Mouse (Mus musculus) cortical plate, adult 2 months (tissue): ENCODE measurements around the gene Ckap5. TPM values are rescaled to one million over a fixed set of nuclear protein-coding genes. Genes with fewer than 3 reads are reported as not detected.
"Not testable (repeated sequence)": the region's sequence is repeated elsewhere in the genome, so short reads cannot be mapped to it uniquely, and the experiment has no call there.

Experiments
- H3K27ac ChIP-seq: fragments of 200-500 bp; 2 replicates; pipeline ENCODE4 v1.5.1; 2012; ENCODE audit warnings: low read length, control low read depth, inconsistent platforms; ENCODE audit not compliant: insufficient read depth
- H3K4me1 ChIP-seq: fragments of 200-500 bp; 2 replicates; pipeline ENCODE4 v1.6.1; 2011; ENCODE audit warnings: low read length; ENCODE audit not compliant: control insufficient read depth, insufficient read depth
- H3K4me3 ChIP-seq: fragments of 200-500 bp; 2 replicates; pipeline ENCODE4 v1.5.1; 2011; ENCODE audit warnings: mild to moderate bottlenecking, low read length, control low read depth; ENCODE audit not compliant: insufficient read depth
- CTCF ChIP-seq: fragments of 200-500 bp; IDR thresholded peaks from 2 replicates; pipeline ENCODE4 v1.5.1; 2011; ENCODE audit warnings: mild to moderate bottlenecking, control low read depth, low read length; ENCODE audit not compliant: insufficient read depth; ENCODE audit errors: extremely low read depth
- POLR2A ChIP-seq: fragments of 200-500 bp; IDR thresholded peaks from 2 replicates; pipeline ENCODE4 v1.6.1; 2011; ENCODE audit warnings: mild to moderate bottlenecking, low read length, control low read depth; ENCODE audit not compliant: insufficient read depth; ENCODE audit errors: extremely low read depth
- polyA plus RNA-seq: library from polyadenylated mRNA; depleted of rRNA; stranded (reverse); fragments of >200 nt; gene quantifications from 2 replicates; pipeline ENCODE4 v1.2.3, GENCODE M21; 2012

Gene Ckap5
- polyA plus RNA-seq, 1 experiment = 65.8 TPM

DNA sequence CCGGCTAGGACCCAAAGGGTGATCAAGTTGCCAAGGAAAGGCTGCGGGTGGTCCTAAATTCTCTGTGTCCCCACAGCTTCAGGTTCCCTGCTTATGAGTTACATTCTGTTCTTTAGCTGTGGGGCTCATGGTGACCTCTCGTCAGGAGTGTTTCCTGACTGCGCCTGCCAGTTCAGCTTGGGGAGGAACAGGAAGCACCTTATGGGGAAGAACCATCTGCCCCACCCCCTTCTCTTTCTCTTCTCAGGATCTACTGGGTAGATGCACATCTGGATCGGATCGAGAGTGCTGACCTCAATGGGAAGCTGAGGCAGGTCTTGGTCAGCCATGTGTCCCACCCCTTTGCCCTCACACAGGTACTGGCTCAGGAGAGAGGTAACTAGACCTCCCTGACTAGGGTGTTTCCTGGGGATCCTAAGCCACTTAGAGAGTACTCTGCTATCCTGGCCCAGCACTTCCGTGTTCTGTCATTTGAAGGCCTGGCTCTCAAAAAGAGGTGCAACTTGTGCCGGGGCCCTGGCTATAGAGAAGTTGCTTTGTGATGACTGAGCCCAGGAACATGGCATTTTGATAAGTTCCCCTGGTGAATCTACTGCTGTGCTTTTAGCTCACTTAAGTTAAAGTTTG is 28.4 kb upstream of the Ckap5 start:
- TF ChIP-seq POLR2A = no peak
- TF ChIP-seq CTCF = no peak
- Histone ChIP-seq H3K27ac (no peak overlapping the region), H3K4me1 (no peaks in the 10 kb centered on the region), H3K4me3 (no peak overlapping the region)

DNA sequence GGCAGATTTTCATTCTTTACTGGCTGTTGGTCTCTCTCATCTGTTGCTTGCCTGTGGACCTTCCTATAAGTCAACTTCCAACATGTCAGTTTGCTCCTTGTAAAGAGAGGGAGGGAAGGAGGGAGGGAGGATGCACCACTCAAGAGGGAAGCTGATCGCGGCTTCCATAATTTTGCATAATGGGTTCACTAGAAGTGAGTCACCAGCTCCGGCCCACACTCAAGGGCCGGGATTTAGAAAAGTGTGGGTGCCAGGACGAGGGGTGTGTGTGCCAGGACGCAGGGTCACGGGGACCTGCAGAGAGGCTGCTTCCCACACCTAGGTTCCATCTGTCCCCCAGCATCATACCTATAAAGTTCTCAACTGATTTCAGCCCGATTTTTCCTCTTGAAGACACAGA is 18.5 kb upstream of the Ckap5 start:
- Histone ChIP-seq H3K27ac (no peak overlapping the region), H3K4me3 (no peak overlapping the region), H3K4me1 (no peaks in the 10 kb centered on the region)
- TF ChIP-seq CTCF (no peak), POLR2A (no peak)

DNA sequence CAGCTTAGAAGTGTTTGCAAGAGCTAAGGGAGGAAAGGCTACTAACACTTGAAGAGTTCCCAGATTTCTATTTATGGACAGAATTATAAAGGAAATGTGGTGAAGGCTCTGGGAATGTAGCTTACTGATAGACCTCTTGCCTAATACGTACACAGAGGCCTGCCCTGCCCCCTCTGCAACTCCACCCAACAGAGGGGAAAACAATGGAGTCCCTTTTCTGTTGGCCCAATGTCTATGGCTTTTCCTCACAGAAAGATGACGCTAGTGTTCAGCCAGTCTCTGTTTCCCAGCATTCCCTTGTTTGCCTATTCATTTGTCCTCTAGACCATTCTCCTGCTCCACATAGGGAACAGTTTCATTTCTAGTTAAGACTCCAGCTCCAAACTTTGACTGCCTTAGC is 9.4 kb upstream of the Ckap5 start:
- no peak for TF ChIP-seq CTCF
- TF ChIP-seq POLR2A = no peak
- Histone ChIP-seq H3K4me3 (no peak overlapping the region), H3K4me1 (no peaks in the 10 kb centered on the region), H3K27ac (peak overlapping the region; percentile 81; the same call in 1 of the 2 replicates)

DNA sequence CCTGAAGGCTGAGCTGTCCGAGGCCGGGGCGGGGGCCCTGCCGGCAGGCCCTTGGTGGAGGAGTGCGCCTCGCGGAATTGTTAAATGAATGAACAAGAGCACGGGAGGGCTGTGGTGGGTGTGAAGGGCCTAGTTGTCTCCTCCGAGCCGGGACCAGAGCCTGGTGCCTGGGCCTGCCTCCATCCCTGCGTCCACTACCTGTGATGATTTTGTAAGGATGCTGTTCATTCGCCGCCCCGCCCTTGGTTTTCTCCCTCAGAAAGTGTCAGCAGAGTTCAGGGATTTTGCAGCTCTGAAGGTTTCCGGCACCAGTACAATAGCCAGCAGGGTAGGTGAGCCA is 555 bp downstream of the Ckap5 start:
- TF ChIP-seq POLR2A (no peak), CTCF (no peak)
- no peaks in the 10 kb centered on the region for H3K4me1 ChIP-seq
- peak overlapping the region; percentile 80 for H3K4me3 ChIP-seq
- H3K27ac ChIP-seq = peak overlapping the region; percentile 79; the same call in 1 of the 2 replicates

DNA sequence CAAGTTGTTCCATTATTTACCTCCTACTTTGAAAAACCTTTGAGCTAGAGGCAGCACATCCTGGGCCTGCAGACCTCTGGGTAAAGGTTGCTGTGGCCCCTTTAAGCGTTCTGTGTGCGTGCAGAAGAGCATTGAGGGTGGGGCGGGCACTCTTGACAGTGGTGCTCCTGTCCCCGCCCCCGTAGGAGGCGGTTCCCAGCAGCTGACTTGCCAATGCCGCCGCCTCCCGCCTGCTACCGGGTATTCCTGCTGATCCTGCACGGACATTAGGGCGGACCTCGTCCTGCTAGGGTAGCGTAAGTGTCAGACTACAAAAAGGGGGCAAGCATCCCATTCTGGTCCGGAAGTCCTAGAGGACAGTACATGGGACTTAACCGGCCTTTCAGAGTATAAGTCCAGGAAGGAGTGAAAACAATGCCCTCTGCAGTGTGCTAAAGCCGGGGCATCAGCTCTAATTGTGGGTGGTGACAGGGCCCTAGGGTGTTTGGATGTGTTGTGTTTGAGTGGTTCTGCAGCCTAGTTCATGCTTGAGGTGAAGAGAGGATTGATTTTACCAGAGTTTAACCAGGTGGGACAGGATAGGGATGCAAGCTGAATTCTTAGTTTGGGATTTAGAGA is 11.1 kb downstream of the Ckap5 start:
- no peak overlapping the region for H3K27ac ChIP-seq
- no peaks in the 10 kb centered on the region for H3K4me1 ChIP-seq
- TF ChIP-seq POLR2A (peak; percentile 28; the same call in 1 of the 2 replicates), CTCF (no peak)
- H3K4me3 ChIP-seq = peak overlapping the region; percentile 24

DNA sequence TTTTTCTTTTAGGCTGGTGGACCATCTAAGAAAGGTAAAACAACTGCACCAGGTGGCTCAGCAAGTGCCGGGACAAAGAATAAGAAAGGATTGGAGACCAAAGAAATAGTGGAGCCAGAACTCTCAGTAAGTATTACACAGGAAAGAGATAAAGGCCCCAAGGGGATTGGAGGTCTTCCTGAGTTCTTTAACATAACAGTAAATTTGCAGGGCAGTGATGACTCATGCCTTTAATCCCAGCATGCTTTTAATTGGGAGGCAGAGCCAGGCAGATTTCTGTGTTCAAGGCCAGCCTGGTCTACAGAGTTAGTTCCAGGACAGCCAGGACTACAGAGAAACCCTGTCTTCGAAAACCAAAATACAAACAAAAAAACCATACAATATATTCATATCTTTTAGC is 41.6 kb downstream of the Ckap5 start:
- no peak for TF ChIP-seq CTCF
- TF ChIP-seq POLR2A = no peak
- no peak overlapping the region for H3K27ac ChIP-seq

DNA sequence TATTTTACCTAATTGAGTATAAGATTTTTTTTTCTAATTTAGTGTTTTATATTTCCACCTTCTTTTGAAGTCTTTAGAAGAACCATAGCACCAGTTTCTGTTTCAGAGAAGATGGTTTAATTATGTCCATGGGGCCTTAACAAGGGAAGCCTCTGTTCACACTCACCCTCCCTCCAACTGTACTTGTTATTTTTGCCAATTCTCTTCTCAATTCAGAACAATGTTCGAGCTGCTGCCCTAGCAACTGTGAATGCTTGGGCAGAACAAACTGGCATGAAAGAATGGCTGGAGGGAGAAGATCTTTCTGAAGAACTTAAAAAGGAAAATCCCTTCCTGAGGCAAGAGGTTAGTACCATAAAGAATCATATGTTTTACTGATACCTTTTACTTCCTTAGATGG is 54.3 kb downstream of the Ckap5 start:
- no peak for TF ChIP-seq CTCF
- TF ChIP-seq POLR2A = no peak
- peaks cover 1% of the 10 kb centered on the region; the same call in 1 of the 2 replicates for H3K4me1 ChIP-seq
- peak overlapping the region; percentile 96 for H3K27ac ChIP-seq
- 0 out of 2 replicates have a peak overlapping the region, but pooled peaks have one; percentile 26 for H3K4me3 ChIP-seq

More for the DNA sequence above, 41.6 kb downstream of the Ckap5 start:
- Histone ChIP-seq H3K4me1 (no peaks in the 10 kb centered on the region), H3K4me3 (no peak overlapping the region)

DNA sequence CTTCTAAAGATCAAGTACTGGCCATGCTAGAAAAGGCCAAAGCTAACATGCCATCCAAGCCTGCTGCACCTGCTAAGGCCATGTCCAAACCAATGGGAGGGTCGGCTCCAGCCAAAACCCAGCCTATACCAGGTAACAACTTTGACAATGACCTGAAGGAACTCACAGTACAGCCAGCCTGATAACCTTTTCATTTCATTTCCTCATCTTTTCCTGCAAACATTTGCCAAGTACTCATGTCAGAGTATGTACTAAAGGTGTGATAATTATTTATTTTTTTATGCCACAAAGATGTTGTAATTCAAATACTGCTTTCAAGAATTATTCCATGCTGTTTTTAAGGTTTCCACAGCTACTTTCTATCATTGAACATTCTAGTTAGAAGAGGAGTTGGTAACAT is 59.7 kb downstream of the Ckap5 start:
- Histone ChIP-seq H3K27ac (no peak overlapping the region), H3K4me1 (peaks cover 1% of the 10 kb centered on the region; the same call in 1 of the 2 replicates), H3K4me3 (no peak overlapping the region)
- TF ChIP-seq POLR2A = no peak
- no peak for TF ChIP-seq CTCF

DNA sequence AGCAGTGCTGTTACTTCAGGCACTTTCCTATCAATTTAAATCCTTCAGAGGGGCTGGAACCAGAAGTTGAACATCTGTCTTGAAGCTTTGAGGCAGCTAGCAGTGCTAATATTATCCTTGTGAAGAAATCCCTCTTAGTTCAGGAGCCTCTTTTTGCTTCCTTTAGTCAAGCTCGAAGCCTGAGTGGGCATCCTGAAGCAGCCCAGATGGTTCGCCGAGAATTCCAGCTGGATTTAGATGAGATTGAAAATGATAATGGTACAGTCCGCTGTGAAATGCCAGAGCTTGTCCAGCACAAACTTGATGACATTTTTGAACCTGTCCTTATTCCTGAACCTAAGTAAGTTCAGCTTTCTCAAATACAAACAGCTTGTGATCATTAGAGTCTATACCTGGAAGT is 73.9 kb downstream of the Ckap5 start:
- H3K4me3 ChIP-seq = no peak overlapping the region
- H3K4me1 ChIP-seq = no peaks in the 10 kb centered on the region
- no peak overlapping the region for H3K27ac ChIP-seq
- TF ChIP-seq CTCF = no peak
- TF ChIP-seq POLR2A = no peak

DNA sequence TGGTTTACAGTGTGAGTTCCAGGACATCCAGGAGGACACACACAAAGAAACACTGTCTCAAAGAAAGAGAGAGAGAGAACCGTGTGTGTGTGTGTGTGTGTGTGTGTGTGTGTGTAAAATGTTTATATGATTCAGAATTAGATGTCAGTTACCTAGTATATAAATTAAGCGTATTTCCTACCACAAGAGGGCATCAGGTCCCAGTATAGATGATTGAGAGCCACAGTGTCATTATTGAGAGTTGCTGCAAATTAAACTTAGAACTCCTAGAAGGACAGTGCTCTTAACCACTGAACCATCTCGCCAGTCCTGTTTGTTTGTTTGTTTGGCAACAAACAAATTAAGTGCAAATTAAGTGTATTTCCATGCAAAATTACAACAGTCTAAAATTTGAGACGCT is 75.8 kb downstream of the Ckap5 start:
- TF ChIP-seq POLR2A (no peak), CTCF (no peak)
- H3K27ac ChIP-seq = no peak overlapping the region
- H3K4me3 ChIP-seq = no peak overlapping the region
- H3K4me1 ChIP-seq = no peaks in the 10 kb centered on the region

DNA sequence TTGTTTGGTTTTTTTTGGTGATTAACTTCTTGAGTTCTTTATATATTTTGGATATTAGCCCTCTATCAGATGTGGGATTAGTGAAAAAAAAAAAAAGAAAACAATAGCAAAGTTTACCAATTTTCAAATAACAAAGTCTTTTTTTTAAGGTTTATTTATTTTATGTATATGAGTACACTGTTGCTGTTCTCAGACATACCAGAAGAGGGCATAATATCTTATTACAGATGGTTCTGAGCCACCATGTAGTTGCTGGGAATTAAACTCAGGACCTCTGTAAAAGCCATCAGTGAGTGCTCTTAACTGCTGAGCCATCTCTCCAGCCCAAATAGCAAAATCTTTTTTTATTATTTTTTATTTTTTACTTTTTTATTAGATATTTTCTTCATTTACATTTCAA is 82.8 kb downstream of the Ckap5 start:
- H3K4me1 ChIP-seq, H3K27ac ChIP-seq, H3K4me3 ChIP-seq: not testable (repeated sequence)
